Mouse (Mus musculus) forebrain, embryonic 14.5 days (tissue): ENCODE measurements around the gene Plekho2. TPM values are rescaled to one million over a fixed set of nuclear protein-coding genes. Genes with fewer than 3 reads are reported as not detected.

ENCODE experiments used
- ATAC-seq: fragments of 200-750 bp; cut with Nextera tagmentation; 2 replicates; pipeline ENCODE4 v1.8.0; 2017; ENCODE audit warnings: mild to moderate bottlenecking, moderate library complexity
- DNase-seq: peaks from one replicate; pipeline ENCODE4 v3.0.0-alpha.2; 2015; ENCODE audit warnings: low spot score
- H3K27ac ChIP-seq: fragments of 300-500 bp; sonication (generic); 2 replicates; pipeline ENCODE4 v1.5.1; 2014; ENCODE audit warnings: low read depth, mild to moderate bottlenecking, control low read depth, low read length, moderate library complexity
- H3K27me3 ChIP-seq: fragments of 300-500 bp; sonication (generic); replicated peaks from 2 replicates; pipeline ENCODE4 v1.6.1; 2014; ENCODE audit warnings: low read length, control low read depth, mixed read lengths; ENCODE audit not compliant: control insufficient read depth, insufficient read depth
- H3K36me3 ChIP-seq: fragments of 300-500 bp; sonication (generic); 2 replicates; pipeline ENCODE4 v1.6.1; 2014; ENCODE audit warnings: low read length, control low read depth; ENCODE audit not compliant: control insufficient read depth, insufficient read depth
- H3K4me1 ChIP-seq: fragments of 300-500 bp; sonication (generic); 2 replicates; pipeline ENCODE4 v1.6.1; 2014; ENCODE audit warnings: antibody characterized with exemption, low read length, control low read depth; ENCODE audit not compliant: control insufficient read depth, insufficient read depth
- H3K4me2 ChIP-seq: fragments of 300-500 bp; sonication (generic); 2 replicates; pipeline ENCODE4 v1.6.1; 2014; ENCODE audit warnings: mild to moderate bottlenecking, control low read depth, low read length
- H3K4me3 ChIP-seq: fragments of 300-500 bp; sonication (generic); 2 replicates; pipeline ENCODE4 v1.5.1; 2014; ENCODE audit warnings: low read depth, low read length, control low read depth
- H3K9ac ChIP-seq: fragments of 300-500 bp; sonication (generic); 2 replicates; pipeline ENCODE4 v1.6.1; 2014; ENCODE audit warnings: mild to moderate bottlenecking, low read length, control low read depth, moderate library complexity
- H3K9me3 ChIP-seq: fragments of 300-500 bp; sonication (generic); replicated peaks from 2 replicates; pipeline ENCODE4 v1.6.1; 2016; ENCODE audit warnings: low read length, control low read depth, mixed read lengths; ENCODE audit not compliant: control insufficient read depth
- WGBS: fragments of 180-500 bp; shearing (Covaris S2); extraction: QIAGEN DNeasy Blood & Tissue Kit; methylation state at CpG from one replicate; pipeline ENCODE4 v1.1.7; 2014; 5-methylcytosine and 5-hydroxymethylcytosine counted together
- polyA plus RNA-seq: library from polyadenylated mRNA; unstranded; fragments of >200 nt; fragmentation: Nextera tagmentation; extraction: Ambion mirVana; gene quantifications from 2 replicates; pipeline ENCODE4 v1.2.1, GENCODE M21; 2014

The Plekho2 gene
- 3.6 and 3.9 TPM in 2 replicates for polyA plus RNA-seq

DNA sequence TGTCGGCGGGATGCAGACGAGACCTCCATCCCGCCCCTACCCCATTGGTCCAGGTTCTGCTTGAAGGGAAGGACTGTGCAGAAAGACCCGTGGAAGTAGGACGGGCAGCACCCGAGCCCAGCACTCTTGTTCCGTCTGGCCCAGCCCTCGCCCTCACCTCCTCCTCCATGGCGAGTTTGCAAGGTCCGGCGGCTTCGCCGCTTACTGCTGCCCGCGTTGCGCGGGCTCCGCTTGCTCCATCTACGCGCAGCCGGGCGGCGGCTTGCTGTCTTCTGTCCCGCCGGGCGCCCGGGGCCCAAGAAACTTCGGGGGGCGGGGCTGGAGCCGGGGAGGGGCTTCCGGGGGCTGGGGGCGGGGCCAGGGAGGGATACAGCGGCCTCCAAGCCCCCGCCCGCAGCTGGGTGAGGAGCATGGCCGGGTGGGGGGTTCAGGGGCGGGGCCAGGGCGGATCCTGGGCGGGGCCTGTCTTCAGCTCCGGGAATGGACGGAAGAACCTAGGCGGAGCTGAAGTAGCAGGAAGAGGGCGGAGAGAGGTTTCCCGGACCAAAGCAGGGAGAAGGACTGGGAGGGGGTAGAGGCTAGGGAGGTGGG is at the start of gene Plekho2:
TSS of gene Plekho2 (minus strand) at position 260 of the 591 bp plus-strand sequence.
- Histone ChIP-seq H3K36me3 (no peaks in the 10 kb centered on the region), H3K4me3 (peak within 1 kb of the TSS; percentile 41), H3K9ac (peak within 1 kb of the TSS; percentile 62), H3K4me1 (peaks cover 18% of the 10 kb centered on the region), H3K9me3 (no peaks in the 10 kb centered on the region), H3K4me2 (peak within 1 kb of the TSS; percentile 75), H3K27ac (peak within 1 kb of the TSS; percentile 55; the same call in 1 of the 2 replicates), H3K27me3 (no peaks in the 10 kb centered on the region)
- ATAC-seq (peak; percentile 94), DNase-seq (peak; percentile 97)
- WGBS: under 1% methylated on average over 43 of the region's 45 CpGs

DNA sequence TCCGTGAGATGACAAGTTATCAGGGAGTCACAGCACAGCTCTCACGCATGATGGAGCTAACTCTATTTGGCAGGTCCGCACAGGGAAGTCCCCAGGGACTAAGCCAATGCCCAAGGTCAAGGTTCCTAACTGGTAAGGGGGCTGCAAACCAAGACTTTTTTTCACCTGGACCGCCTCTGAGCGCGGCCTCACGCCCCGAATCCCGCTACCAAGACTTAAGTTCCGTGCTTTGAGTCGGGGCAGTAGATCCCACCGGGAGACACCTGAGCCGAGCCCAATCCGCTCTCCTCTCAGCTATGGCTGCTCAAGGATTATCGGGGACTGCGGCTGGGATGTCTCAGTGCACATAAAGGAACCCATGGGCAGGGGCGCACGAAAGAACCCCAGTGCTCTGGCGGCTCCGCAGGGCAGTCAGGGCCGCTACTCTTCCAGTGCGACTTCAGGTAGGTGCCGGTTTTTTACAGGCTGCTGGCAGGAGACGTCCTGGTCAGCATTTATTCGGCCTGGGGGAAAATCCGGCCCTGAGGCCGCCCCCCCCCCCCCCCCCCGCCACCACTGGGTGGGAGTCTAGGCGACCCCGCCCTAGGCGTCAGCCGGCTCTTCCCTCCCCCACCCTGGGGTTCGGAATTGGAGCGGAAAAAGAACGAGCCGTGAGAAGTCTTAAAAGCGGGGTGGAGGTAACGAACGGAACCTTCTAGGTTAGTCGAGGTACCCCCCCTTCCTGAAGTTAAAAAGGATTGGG is 49.4 kb upstream of the Plekho2 start, which contains the start of gene Rbpms2:
TSS of gene Rbpms2 (plus strand) at position 624 of the 742 bp plus-strand sequence.
- peaks cover 7% of the 10 kb centered on the region; the same call in 1 of the 2 replicates for H3K4me1 ChIP-seq
- ATAC-seq (no peak), DNase-seq (no peak)
- peak within 1 kb of the TSS; percentile 64 for H3K4me3 ChIP-seq
- no peaks in the 10 kb centered on the region for H3K9me3 ChIP-seq
- H3K27me3 ChIP-seq: peaks cover 42% of the 10 kb centered on the region
- no peak within 1 kb of the TSS for H3K27ac ChIP-seq
- no peaks in the 10 kb centered on the region for H3K36me3 ChIP-seq
- H3K9ac ChIP-seq: peak within 1 kb of the TSS; percentile 61
- H3K4me2 ChIP-seq: peak within 1 kb of the TSS; percentile 98
- under 1% methylated on average over 35 of the region's 40 CpGs for WGBS

DNA sequence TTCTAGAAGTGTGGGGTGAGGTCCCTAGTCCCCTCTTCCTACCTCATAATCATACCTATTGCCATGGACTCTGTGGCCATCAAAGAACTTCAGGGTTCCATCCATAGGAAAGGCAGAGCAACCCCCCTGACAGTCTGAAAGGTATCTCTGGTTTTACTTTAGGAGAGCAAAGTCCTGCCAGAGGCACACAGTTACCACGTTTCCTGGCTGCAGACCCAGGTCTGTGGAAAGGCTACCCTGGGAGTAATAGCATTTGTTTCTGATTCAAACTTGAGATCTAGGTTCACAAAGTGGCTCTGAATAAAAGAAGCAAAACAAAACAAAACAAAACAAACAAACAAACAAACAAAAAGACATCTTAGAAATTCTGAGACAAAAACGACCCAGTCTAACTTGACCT is 44.4 kb upstream of the Plekho2 start:
- Histone ChIP-seq H3K9me3 (no peaks in the 10 kb centered on the region), H3K27me3 (peaks cover 11% of the 10 kb centered on the region), H3K27ac (no peak overlapping the region), H3K4me1 (peaks cover 3% of the 10 kb centered on the region; the same call in 1 of the 2 replicates), H3K4me3 (no peak overlapping the region), H3K4me2 (no peak overlapping the region), H3K36me3 (no peaks in the 10 kb centered on the region), H3K9ac (no peak overlapping the region)
- 77% methylated on average over 2 of the region's 2 CpGs for WGBS
- DNase-seq (no peak), ATAC-seq (no peak)

DNA sequence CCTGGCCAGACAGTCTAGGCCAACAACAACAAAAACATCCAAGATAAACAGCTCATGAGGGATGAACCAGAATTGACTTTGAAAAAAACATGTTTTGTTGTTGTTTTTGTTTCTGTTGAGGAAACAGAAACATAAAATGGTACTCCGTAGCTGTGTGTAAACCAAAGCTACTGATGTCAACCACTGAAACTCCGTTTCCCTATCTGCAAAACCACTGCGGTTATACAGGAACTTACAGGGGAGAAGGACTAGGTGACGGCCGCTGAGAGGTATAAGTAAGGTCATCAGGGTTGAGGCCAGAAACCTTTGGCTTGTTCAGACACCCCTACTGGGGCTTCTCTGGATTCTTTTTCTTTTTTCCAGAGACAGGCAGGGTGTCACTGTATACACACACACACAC is 43.0 kb upstream of the Plekho2 start:
- ATAC-seq (no peak), DNase-seq (no peak)
- 93% methylated on average over 5 of the region's 5 CpGs for WGBS
- no peaks in the 10 kb centered on the region for H3K4me1 ChIP-seq
- H3K27ac ChIP-seq: no peak overlapping the region
- no peaks in the 10 kb centered on the region for H3K36me3 ChIP-seq
- H3K4me3 ChIP-seq: no peak overlapping the region
- peaks cover 2% of the 10 kb centered on the region; the same call in 1 of the 2 replicates for H3K27me3 ChIP-seq
- H3K4me2 ChIP-seq: no peak overlapping the region
- no peaks in the 10 kb centered on the region for H3K9me3 ChIP-seq
- no peak overlapping the region for H3K9ac ChIP-seq

DNA sequence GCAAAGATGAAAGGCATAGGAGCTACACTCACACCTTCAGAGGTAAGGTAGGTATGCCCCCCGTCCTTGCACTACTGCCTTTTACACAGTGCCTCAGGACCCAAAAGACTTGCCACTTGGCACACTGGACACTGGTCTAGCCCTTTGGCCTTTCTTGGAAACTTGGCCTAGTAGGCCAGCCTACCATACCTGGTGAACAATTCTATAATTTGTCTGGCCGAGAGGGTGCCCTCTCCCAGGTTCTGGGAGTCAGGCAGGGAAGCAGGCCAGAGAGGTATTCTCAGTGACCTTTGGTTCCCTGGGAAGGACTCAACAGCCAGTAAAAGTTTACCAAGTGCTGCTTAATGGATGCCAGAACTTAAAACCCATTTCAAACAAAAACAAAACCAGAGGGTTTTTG is 41.8 kb upstream of the Plekho2 start:
- H3K4me3 ChIP-seq: no peak overlapping the region
- no peak overlapping the region for H3K4me2 ChIP-seq
- no peaks in the 10 kb centered on the region for H3K9me3 ChIP-seq
- H3K27ac ChIP-seq: no peak overlapping the region
- ATAC-seq: no peak
- H3K36me3 ChIP-seq: no peaks in the 10 kb centered on the region
- DNase-seq: no peak
- H3K27me3 ChIP-seq: no peaks in the 10 kb centered on the region
- WGBS: 87% methylated on average over 2 of the region's 2 CpGs
- no peak overlapping the region for H3K9ac ChIP-seq
- H3K4me1 ChIP-seq: no peaks in the 10 kb centered on the region

DNA sequence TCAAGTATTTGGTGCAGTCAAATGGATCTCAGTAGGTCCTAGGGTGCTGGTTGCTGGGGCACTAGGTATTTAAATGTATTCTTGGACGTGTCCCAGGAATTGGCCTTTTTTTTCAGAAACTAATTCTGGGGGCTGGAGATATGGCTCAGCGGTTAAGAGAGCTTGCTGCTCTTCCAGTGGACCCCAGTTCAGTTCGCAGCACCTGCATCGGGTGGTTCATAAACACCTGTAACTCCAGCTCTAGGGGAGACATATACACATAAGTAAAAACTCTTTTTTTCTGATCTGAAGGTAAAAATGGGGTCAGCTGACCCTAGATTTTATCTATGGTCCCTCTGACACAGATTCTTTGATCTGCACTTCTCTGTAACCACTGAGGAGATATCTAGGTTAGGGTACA is 41.4 kb upstream of the Plekho2 start:
- ATAC-seq (no peak), DNase-seq (no peak)
- H3K9ac ChIP-seq: no peak overlapping the region
- no peak overlapping the region for H3K4me2 ChIP-seq
- no peaks in the 10 kb centered on the region for H3K27me3 ChIP-seq
- H3K9me3 ChIP-seq: no peaks in the 10 kb centered on the region
- 85% methylated on average over 4 of the region's 4 CpGs for WGBS
- no peaks in the 10 kb centered on the region for H3K36me3 ChIP-seq
- no peaks in the 10 kb centered on the region for H3K4me1 ChIP-seq
- no peak overlapping the region for H3K27ac ChIP-seq
- H3K4me3 ChIP-seq: no peak overlapping the region

DNA sequence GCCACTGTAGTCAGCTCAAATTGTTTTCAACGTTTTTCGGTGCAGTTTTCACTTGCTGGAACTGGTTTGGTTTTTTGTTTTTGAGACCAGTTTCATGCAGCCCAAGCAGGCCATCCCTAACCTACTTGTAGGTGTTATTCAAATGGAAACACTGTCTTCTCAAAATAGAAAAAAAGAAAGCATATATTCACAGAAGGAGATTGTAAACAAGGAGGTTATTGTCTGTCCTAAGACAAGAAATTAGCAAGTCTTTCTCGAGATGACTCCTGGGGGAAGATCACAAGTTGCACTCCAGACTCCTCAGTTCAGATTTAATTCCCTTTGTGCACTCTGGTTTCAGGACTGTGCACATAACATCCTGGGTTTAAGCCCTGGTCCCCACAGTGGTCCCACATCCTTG is 39.5 kb upstream of the Plekho2 start:
- ATAC-seq: no peak
- no peak for DNase-seq
- no peaks in the 10 kb centered on the region for H3K4me1 ChIP-seq
- no peaks in the 10 kb centered on the region for H3K27me3 ChIP-seq
- H3K36me3 ChIP-seq: no peaks in the 10 kb centered on the region
- no peak overlapping the region for H3K4me3 ChIP-seq
- H3K4me2 ChIP-seq: no peak overlapping the region
- H3K9ac ChIP-seq: no peak overlapping the region
- no peak overlapping the region for H3K27ac ChIP-seq
- 58% methylated on average over 3 of the region's 3 CpGs for WGBS
- no peaks in the 10 kb centered on the region for H3K9me3 ChIP-seq

DNA sequence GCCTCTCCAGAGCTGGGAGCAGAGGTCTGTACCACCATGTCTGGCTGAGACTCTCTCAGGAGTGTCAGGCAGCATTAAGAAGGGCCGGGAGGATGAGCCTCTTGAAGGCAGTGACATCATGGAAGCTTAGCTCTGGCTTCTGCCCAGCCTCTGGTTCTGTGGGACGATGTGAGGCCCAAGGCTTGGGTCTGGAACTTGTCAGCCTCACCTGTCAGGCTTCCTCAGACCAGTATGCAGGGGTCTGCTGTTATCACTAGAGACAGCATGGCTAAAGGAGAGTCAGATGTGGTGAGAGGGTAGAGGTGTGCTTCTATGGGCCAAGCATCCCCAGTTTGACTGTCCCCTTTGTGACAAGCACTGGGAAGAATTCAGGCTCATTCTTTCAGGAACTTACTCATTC is 33.3 kb upstream of the Plekho2 start:
- Histone ChIP-seq H3K4me1 (no peaks in the 10 kb centered on the region), H3K4me2 (no peak overlapping the region), H3K36me3 (no peaks in the 10 kb centered on the region), H3K9me3 (no peaks in the 10 kb centered on the region), H3K9ac (no peak overlapping the region), H3K4me3 (no peak overlapping the region), H3K27ac (no peak overlapping the region), H3K27me3 (no peaks in the 10 kb centered on the region)
- DNase-seq: no peak
- no peak for ATAC-seq
- WGBS: 58% methylated on average over 2 of the region's 2 CpGs

DNA sequence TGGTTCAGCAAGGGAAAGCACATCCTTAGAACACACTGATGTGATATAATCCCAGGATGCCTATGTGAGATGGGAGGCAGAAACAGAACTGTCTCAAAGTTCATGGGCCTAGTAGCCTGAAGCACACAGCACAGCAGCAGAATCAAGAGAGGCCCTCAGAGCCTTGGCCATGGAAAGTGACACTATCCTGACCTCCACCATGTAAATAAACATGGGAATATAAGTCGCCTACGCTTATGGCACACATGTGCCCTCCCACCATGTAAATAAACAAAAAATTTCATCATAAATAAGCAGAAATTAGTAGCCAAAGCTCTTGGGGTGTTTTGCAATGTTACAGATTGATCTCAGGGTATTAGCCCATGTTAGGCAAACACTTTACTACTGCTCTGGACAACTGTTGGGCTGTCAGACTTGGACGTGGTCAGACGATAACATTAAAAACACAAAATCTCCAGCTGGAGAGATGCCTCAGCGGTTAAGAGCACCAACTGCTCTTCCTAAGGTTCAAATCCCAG is 32.2 kb upstream of the Plekho2 start:
- no peak for DNase-seq
- H3K27me3 ChIP-seq: no peaks in the 10 kb centered on the region
- H3K4me1 ChIP-seq: no peaks in the 10 kb centered on the region
- no peak for ATAC-seq
- H3K9ac ChIP-seq: no peak overlapping the region
- no peak overlapping the region for H3K27ac ChIP-seq
- no peaks in the 10 kb centered on the region for H3K9me3 ChIP-seq
- no peak overlapping the region for H3K4me2 ChIP-seq
- H3K4me3 ChIP-seq: no peak overlapping the region
- 89% methylated on average over 5 of the region's 5 CpGs for WGBS
- H3K36me3 ChIP-seq: no peaks in the 10 kb centered on the region
